8 mouse cellular contexts compared by ENCODE assay signal in the genomic region with DNA sequence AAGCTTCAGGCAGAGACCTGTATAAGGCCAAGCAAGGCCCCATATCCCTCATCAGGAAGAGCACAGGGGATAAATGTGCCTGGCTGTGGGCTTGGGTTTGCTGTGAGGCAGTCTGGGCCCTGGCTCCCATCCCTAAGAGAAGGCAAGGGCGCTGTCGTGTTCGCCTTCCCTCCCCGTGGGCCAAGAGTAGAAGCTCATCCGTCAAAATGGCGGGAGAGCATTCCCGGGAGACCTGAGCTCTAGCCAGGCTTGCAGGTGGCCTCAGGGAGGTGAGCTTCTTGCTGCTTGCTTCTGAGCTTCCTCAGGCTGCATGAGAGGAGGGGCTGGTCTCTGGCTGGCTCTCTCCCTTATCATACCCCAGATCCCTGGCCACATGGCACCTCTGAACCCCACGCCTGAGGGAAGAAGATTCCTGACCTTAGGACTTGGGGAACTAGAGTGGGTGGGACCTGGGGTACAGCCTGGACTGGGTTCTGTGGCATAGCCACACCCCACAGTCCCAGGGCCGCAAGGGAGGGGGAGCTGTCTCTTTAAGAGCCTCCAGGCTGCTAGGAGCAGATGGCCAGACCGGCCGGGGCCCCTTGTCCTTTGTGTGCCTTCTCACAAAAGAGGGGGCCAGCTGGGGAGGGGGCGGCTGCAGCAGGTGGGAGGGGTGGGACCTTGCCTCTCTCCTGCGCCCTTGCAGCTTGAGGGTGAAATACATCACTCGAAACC. TPM values are rescaled to one million over a fixed set of nuclear protein-coding genes. Genes with fewer than 3 reads are reported as not detected.
DNase-seq lines count a peak whose midpoint lies in the region; ATAC-seq and TF ChIP-seq lines count a peak whose summit lies in the region.

No protein-coding gene starts in this region.

- H3K4me1 ChIP-seq in heart, embryonic 15.5 days (replicated peaks) = peaks cover 64% of the 10 kb centered on the region
- peaks cover 48% of the 10 kb centered on the region for H3K4me1 ChIP-seq in midbrain, embryonic 11.5 days (ENCODE audit: control insufficient read depth, insufficient read depth, low read length)

- no peak for TF ChIP-seq CTCF in left cerebral cortex, adult 2 months (IDR thresholded peaks at IDR 0.05)

- WGBS in heart, embryonic 15.5 days = 27% methylated on average over 14 of the region's 14 CpGs
- WGBS in midbrain, embryonic 11.5 days = 9% methylated on average over 14 of the region's 14 CpGs

- no peaks in the 10 kb centered on the region for H3K27me3 ChIP-seq in heart, embryonic 15.5 days
- no peaks in the 10 kb centered on the region for H3K27me3 ChIP-seq in midbrain, embryonic 11.5 days (ENCODE audit: control insufficient read depth, insufficient read depth, low read length)

- H3K4me2 ChIP-seq in heart, embryonic 15.5 days = peak overlapping the region; percentile 94; the same call in 1 of the 2 replicates
- H3K4me2 ChIP-seq in midbrain, embryonic 11.5 days = peak overlapping the region; percentile 94

- no peaks in the 10 kb centered on the region; the same call in 1 of the 2 replicates for H3K36me3 ChIP-seq in heart, embryonic 15.5 days
- H3K36me3 ChIP-seq in midbrain, embryonic 11.5 days (ENCODE audit: control insufficient read depth, insufficient read depth, low read length) = peaks cover 3% of the 10 kb centered on the region

- ATAC-seq in heart, embryonic 15.5 days (replicated peaks; ENCODE audit: insufficient number of reproducible peaks, insufficient read depth, low FRiP score, low read depth) = no peak
- peak; percentile 62 for ATAC-seq in midbrain, embryonic 11.5 days (ENCODE audit: low FRiP score)

- intact Hi-C loops in left cerebral cortex, adult 2 months (cut with DNase I) = loop anchor here (5.0 kb wide), 1 partner anchor 152 kb away; the partner anchor contains the start of gene 2700081O15Rik

- H3K9me3 ChIP-seq in heart, embryonic 15.5 days (replicated peaks) = no peaks in the 10 kb centered on the region
- no peaks in the 10 kb centered on the region for H3K9me3 ChIP-seq in midbrain, embryonic 11.5 days (ENCODE audit: control insufficient read depth, low read length)

- peak overlapping the region; percentile 53; the same call in 1 of the 2 replicates for H3K27ac ChIP-seq in left cerebral cortex, adult 2 months
- peak overlapping the region; percentile 94 for H3K27ac ChIP-seq in heart, embryonic 15.5 days
- H3K27ac ChIP-seq in midbrain, embryonic 11.5 days (ENCODE audit: low read depth, low read length) = peak overlapping the region; percentile 99

- no peak overlapping the region for H3K4me3 ChIP-seq in left cerebral cortex, adult 2 months
- no peak overlapping the region for H3K4me3 ChIP-seq in heart, embryonic 15.5 days
- H3K4me3 ChIP-seq in midbrain, embryonic 11.5 days (ENCODE audit: low read depth, low read length) = peak overlapping the region; percentile 4; the same call in 1 of the 2 replicates

- H3K9ac ChIP-seq in heart, embryonic 15.5 days = peak overlapping the region; percentile 29; the same call in 1 of the 2 replicates
- H3K9ac ChIP-seq in midbrain, embryonic 11.5 days (ENCODE audit: low read length) = peak overlapping the region; percentile 95

- DNase-seq in left cerebral cortex, adult 2 months (ENCODE audit: extremely low spot score in 1 of 2, low spot score in 2 of 2) = no peak
- DNase-seq in left cerebral cortex, adult 18-20 months (ENCODE audit: low spot score in 2 of 2) = no peak
- peak; percentile 72 for DNase-seq in cerebellum, adult 9-11 months
- peak; percentile 98 for DNase-seq in midbrain, embryonic 11.5 days (ENCODE audit: low spot score, missing footprints)
- DNase-seq in spleen, postnatal 36 days (ENCODE audit: low spot score in 2 of 2) = no peak
- DNase-seq in layer of hippocampus, adult 11-12 months (ENCODE audit: low spot score) = no peak
- DNase-seq in adrenal gland, adult 18-20 months (ENCODE audit: low spot score in 2 of 2) = no peak

RNA-seq across cellular contexts. Expression of gene Rcor2, which starts 1.5 kb away (rescaled TPM):
- 10 to 100 TPM; 14.3 to 14.7 TPM for total RNA-seq in left cerebral cortex, adult 2 months (2021)
- total RNA-seq in left cerebral cortex, adult 18-20 months (2021) = 10 to 100 TPM; 17.6 to 17.7 TPM
- polyA plus RNA-seq in heart, embryonic 15.5 days (2015; fragmentation: Nextera tagmentation; extraction: Ambion mirVana) = 13.1 and 16.9 TPM in 2 replicates
- 33.8 and 36.9 TPM in 2 replicates for polyA plus RNA-seq in midbrain, embryonic 11.5 days (2014; fragmentation: Nextera tagmentation; extraction: Ambion mirVana)
- 1 to 10 TPM; 1.5 to 2.5 TPM for total RNA-seq in adrenal gland, adult 18-20 months (2021)

RNA-seq across cellular contexts. Expression of gene Naa40, which starts 24.7 kb away (rescaled TPM):
- total RNA-seq in left cerebral cortex, adult 2 months (2021) = 10 to 100 TPM; 35.7 to 37.4 TPM
- total RNA-seq in left cerebral cortex, adult 18-20 months (2021) = 10 to 100 TPM; 27.7 to 29.8 TPM
- 48.2 and 56.2 TPM in 2 replicates for polyA plus RNA-seq in heart, embryonic 15.5 days (2015; fragmentation: Nextera tagmentation; extraction: Ambion mirVana)
- polyA plus RNA-seq in midbrain, embryonic 11.5 days (2014; fragmentation: Nextera tagmentation; extraction: Ambion mirVana) = 94.3 and 103 TPM in 2 replicates
- total RNA-seq in adrenal gland, adult 18-20 months (2021) = 10 to 100 TPM; 18.6 to 20.7 TPM

RNA-seq across cellular contexts. Expression of gene Cox8a, which starts 48.2 kb away (rescaled TPM):
- total RNA-seq in left cerebral cortex, adult 2 months (2021) = 100 to 1,000 TPM; 934 to 941 TPM
- total RNA-seq in left cerebral cortex, adult 18-20 months (2021) = 1,000 to 10,000 TPM in 1 of 2 experiments, 100 to 1,000 TPM in 1; 906 to 1,040 TPM
- polyA plus RNA-seq in heart, embryonic 15.5 days (2015; fragmentation: Nextera tagmentation; extraction: Ambion mirVana) = 1,507 and 2,028 TPM in 2 replicates
- 730 and 757 TPM in 2 replicates for polyA plus RNA-seq in midbrain, embryonic 11.5 days (2014; fragmentation: Nextera tagmentation; extraction: Ambion mirVana)
- 1,000 to 10,000 TPM; 1,005 to 1,597 TPM for total RNA-seq in adrenal gland, adult 18-20 months (2021)

RNA-seq across cellular contexts. Expression of gene Otub1, which starts 59.5 kb away (rescaled TPM):
- 100 to 1,000 TPM; 257 to 267 TPM for total RNA-seq in left cerebral cortex, adult 2 months (2021)
- total RNA-seq in left cerebral cortex, adult 18-20 months (2021) = 100 to 1,000 TPM; 274 to 284 TPM
- 122 and 135 TPM in 2 replicates for polyA plus RNA-seq in heart, embryonic 15.5 days (2015; fragmentation: Nextera tagmentation; extraction: Ambion mirVana)
- 241 and 252 TPM in 2 replicates for polyA plus RNA-seq in midbrain, embryonic 11.5 days (2014; fragmentation: Nextera tagmentation; extraction: Ambion mirVana)
- total RNA-seq in adrenal gland, adult 18-20 months (2021) = 100 to 1,000 TPM in 1 of 2 experiments, 10 to 100 TPM in 1; 96.7 to 125 TPM

Comparison
In these comparisons a context has a peak if more than half of its experiments do, and no peak if none do; other contexts are left out.
1. DNase-seq: peak in cerebellum, adult 9-11 months (single experiment) and midbrain, embryonic 11.5 days (single experiment); none in left cerebral cortex, adult 2 months (0 of 2), left cerebral cortex, adult 18-20 months (0 of 2), spleen, postnatal 36 days (0 of 2), layer of hippocampus, adult 11-12 months (single experiment) and adrenal gland, adult 18-20 months (0 of 2).
2. RNA of gene Rcor2, which starts 1.5 kb away (total RNA-seq): 17.6 to 17.7 TPM in left cerebral cortex, adult 18-20 months and 14.3 to 14.7 TPM in left cerebral cortex, adult 2 months; 1.5 to 2.5 TPM in adrenal gland, adult 18-20 months; every median in the first group is over 4 times any median in the second.
3. Peak in every context shown above with its lines, with median percentiles within 50 percentile points of each other: H3K27ac ChIP-seq.